Mouse (Mus musculus): Measurements from ENCODE around the gene Kirrel3.

- no peak for TF ChIP-seq GATA1 (IDR thresholded peaks at IDR 0.05; ENCODE audit: low read length)
- TF ChIP-seq TAL1 (IDR thresholded peaks at IDR 0.05; ENCODE audit: low read length): no peak
These were observed 489.6 kb downstream of the Kirrel3 start for GRCm38 (mm10) chr9:34975245-34975644.
